Mouse (Mus musculus) liver, embryonic 14.5 days (tissue): Measurements from ENCODE around the gene Fiz1.

Source experiments
- CTCF ChIP-seq: IDR thresholded peaks from 2 replicates; pipeline ENCODE4 v1.5.1; 2016; ENCODE audit warnings: antibody characterized with exemption, low read depth, control low read depth
- EP300 ChIP-seq: IDR thresholded peaks from 2 replicates; pipeline ENCODE4 v1.6.1; 2016; ENCODE audit warnings: antibody characterized with exemption, low read depth

DNA sequence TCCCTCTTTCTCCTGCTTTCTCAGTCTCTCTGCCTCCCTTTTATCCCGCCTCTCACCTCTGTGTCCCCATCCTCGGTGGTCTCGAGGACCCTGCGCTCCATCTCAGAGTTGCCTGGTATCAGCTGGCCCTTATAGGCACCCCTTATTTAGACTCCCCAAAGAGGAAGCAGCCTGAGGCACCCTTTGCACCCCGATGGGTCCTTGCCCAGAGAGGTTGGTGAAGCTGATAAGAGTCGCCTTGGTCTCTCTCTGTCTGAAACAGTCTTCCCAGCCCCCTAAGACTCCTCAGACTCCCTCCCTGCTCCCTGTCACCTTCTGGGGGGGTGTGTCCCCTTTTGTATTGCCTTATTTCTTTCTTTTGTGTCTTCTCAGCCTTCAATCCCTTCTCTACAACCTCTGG, 43.4 kb downstream of the Fiz1 start, which contains the start of gene Sbk3:
- TF ChIP-seq CTCF (no peak), EP300 (no peak)
